Mouse (Mus musculus) olfactory bulb, adult 2 months (tissue): ENCODE measurements around the gene Set.

Source experiments
- CTCF ChIP-seq: fragments of 200-500 bp; IDR thresholded peaks from 2 replicates; pipeline ENCODE4 v1.5.1; 2012; ENCODE audit warnings: low read depth, mild to moderate bottlenecking, low read length, moderate library complexity; ENCODE audit not compliant: insufficient read depth
- POLR2A ChIP-seq: fragments of 200-500 bp; IDR thresholded peaks from 2 replicates; pipeline ENCODE4 v1.6.1; 2012; ENCODE audit warnings: mild to moderate bottlenecking, low read depth, low read length, moderate library complexity; ENCODE audit not compliant: insufficient read depth

GRCm38 (mm10) chr2:30047127-30047526 lies 10.1 kb upstream of the Set start:
- no peak for TF ChIP-seq CTCF
- no peak for TF ChIP-seq POLR2A
